7 mouse cellular contexts compared by ENCODE assay signal in genomic region chr1:75381482-75382355, GRCm38 (mm10). TPM values are rescaled to one million over a fixed set of nuclear protein-coding genes. Genes with fewer than 3 reads are reported as not detected.
DNase-seq lines count a peak whose midpoint lies in the region; ATAC-seq and TF ChIP-seq lines count a peak whose summit lies in the region.

No protein-coding gene starts in this region.

- no peaks in the 10 kb centered on the region for H3K36me3 ChIP-seq in spleen, adult 2 months (ENCODE audit: control insufficient read depth, insufficient read depth, low read length)
- H3K36me3 ChIP-seq in forebrain, embryonic 10.5 days (replicated peaks), result 0 out of 2 replicates have a peak, but pooled peaks cover 6% of the 10 kb centered on the region
- H3K36me3 ChIP-seq in intestine, embryonic 15.5 days, result no peaks in the 10 kb centered on the region

- no peak for TF ChIP-seq POLR2A in spleen, adult 2 months (IDR thresholded peaks at IDR 0.05; ENCODE audit: low read depth, low read length)

- ATAC-seq in intestine, embryonic 15.5 days, result peak; percentile 68

- H3K4me3 ChIP-seq in spleen, adult 2 months (ENCODE audit: extremely low read depth, insufficient read depth, insufficient read length), result peak overlapping the region; percentile 33; the same call in 1 of the 2 replicates
- peak overlapping the region; percentile 50 for H3K4me3 ChIP-seq in brown adipose tissue, adult 24 weeks (ENCODE audit: insufficient read depth, low read depth, low read length)
- peak overlapping the region; percentile 90 for H3K4me3 ChIP-seq in forebrain, embryonic 10.5 days
- H3K4me3 ChIP-seq in intestine, embryonic 15.5 days (replicated peaks), result peak overlapping the region; percentile 71

- 16% methylated on average over 36 of the region's 60 CpGs for WGBS in spleen, adult 2 months
- WGBS in forebrain, embryonic 10.5 days, result 2% methylated on average over 42 of the region's 60 CpGs
- 4% methylated on average over 42 of the region's 60 CpGs for WGBS in intestine, embryonic 15.5 days

- H3K4me2 ChIP-seq in intestine, embryonic 15.5 days (replicated peaks), result peak overlapping the region; percentile 93

- no peak for DNase-seq in spleen, adult 2 months (ENCODE audit: low read depth in 1 of 2, low spot score in 2 of 2)
- no peak for DNase-seq in spleen, postnatal 14 days (ENCODE audit: low spot score in 2 of 2)
- DNase-seq in forebrain, embryonic 10.5 days (ENCODE audit: extremely low spot score, low spot score), result peak; percentile 59
- DNase-seq in lung, postnatal 14 days, result peak; percentile 51
- DNase-seq in thymus, postnatal 36 days, result peak; percentile 24 to 44

- no peak for TF ChIP-seq CTCF in spleen, adult 2 months (IDR thresholded peaks at IDR 0.05; ENCODE audit: extremely low read depth, insufficient read depth, insufficient read length, insufficient replicate concordance)

- H3K9ac ChIP-seq in intestine, embryonic 15.5 days, result peak overlapping the region; percentile 70

- no peaks in the 10 kb centered on the region; the same call in 1 of the 2 replicates for H3K4me1 ChIP-seq in spleen, adult 2 months (ENCODE audit: control insufficient read depth, insufficient read depth, insufficient read length)
- no peaks in the 10 kb centered on the region for H3K4me1 ChIP-seq in brown adipose tissue, adult 24 weeks (ENCODE audit: control insufficient read depth, insufficient read depth, insufficient read length, low read length)
- H3K4me1 ChIP-seq in forebrain, embryonic 10.5 days, result peaks cover 70% of the 10 kb centered on the region
- peaks cover 25% of the 10 kb centered on the region for H3K4me1 ChIP-seq in intestine, embryonic 15.5 days (replicated peaks)

- H3K27ac ChIP-seq in spleen, adult 2 months (ENCODE audit: insufficient read depth, low read length), result peak overlapping the region; percentile 23; the same call in 1 of the 2 replicates
- H3K27ac ChIP-seq in brown adipose tissue, adult 24 weeks (replicated peaks; ENCODE audit: low read depth, low read length), result no peak overlapping the region
- peak overlapping the region; percentile 91 for H3K27ac ChIP-seq in forebrain, embryonic 10.5 days
- H3K27ac ChIP-seq in intestine, embryonic 15.5 days, result peak overlapping the region; percentile 72

- peaks cover 13% of the 10 kb centered on the region for H3K27me3 ChIP-seq in spleen, adult 2 months (ENCODE audit: control insufficient read depth, insufficient read depth, low read length)
- H3K27me3 ChIP-seq in forebrain, embryonic 10.5 days (ENCODE audit: poor library complexity, severe bottlenecking), result peaks cover 99% of the 10 kb centered on the region
- peaks cover 6% of the 10 kb centered on the region for H3K27me3 ChIP-seq in intestine, embryonic 15.5 days (replicated peaks)

- H3K9me3 ChIP-seq in forebrain, embryonic 10.5 days, result no peaks in the 10 kb centered on the region
- H3K9me3 ChIP-seq in intestine, embryonic 15.5 days, result no peaks in the 10 kb centered on the region

RNA-seq across cellular contexts. Expression of gene Speg, which starts 6.6 kb away (rescaled TPM):
- polyA plus RNA-seq in spleen, adult 2 months (2012; rRNA removed), result 14.3 and 21.2 TPM in 2 replicates
- 5.7 and 11.3 TPM in 2 replicates for polyA plus RNA-seq in brown adipose tissue, adult 24 weeks (2012; ENCODE audit: insufficient read depth, insufficient read length, missing spikeins)
- 23.2 and 29.3 TPM in 2 replicates for polyA plus RNA-seq in forebrain, embryonic 10.5 days (2016; fragmentation: Nextera tagmentation; extraction: Ambion mirVana)
- polyA plus RNA-seq in intestine, embryonic 15.5 days (2015; fragmentation: Nextera tagmentation; extraction: Ambion mirVana), result 35.6 and 39.3 TPM in 2 replicates

RNA-seq across cellular contexts. Expression of gene Des, which starts 21.6 kb away (rescaled TPM):
- polyA plus RNA-seq in spleen, adult 2 months (2012; rRNA removed), result 40.5 and 49.3 TPM in 2 replicates
- 68.8 and 75.5 TPM in 2 replicates for polyA plus RNA-seq in brown adipose tissue, adult 24 weeks (2012; ENCODE audit: insufficient read depth, insufficient read length, missing spikeins)
- 2.6 and 4.3 TPM in 2 replicates for polyA plus RNA-seq in forebrain, embryonic 10.5 days (2016; fragmentation: Nextera tagmentation; extraction: Ambion mirVana)
- polyA plus RNA-seq in intestine, embryonic 15.5 days (2015; fragmentation: Nextera tagmentation; extraction: Ambion mirVana), result 105 and 111 TPM in 2 replicates

RNA-seq across cellular contexts. Expression of gene Gmppa, which starts 54.0 kb away (rescaled TPM):
- polyA plus RNA-seq in spleen, adult 2 months (2012; rRNA removed), result 85.1 and 101 TPM in 2 replicates
- 31.6 and 47.1 TPM in 2 replicates for polyA plus RNA-seq in brown adipose tissue, adult 24 weeks (2012; ENCODE audit: insufficient read depth, insufficient read length, missing spikeins)
- polyA plus RNA-seq in forebrain, embryonic 10.5 days (2016; fragmentation: Nextera tagmentation; extraction: Ambion mirVana), result 55.9 and 60.1 TPM in 2 replicates
- 98.9 and 103 TPM in 2 replicates for polyA plus RNA-seq in intestine, embryonic 15.5 days (2015; fragmentation: Nextera tagmentation; extraction: Ambion mirVana)

Comparison
In these comparisons a context has a peak if more than half of its experiments do, and no peak if none do; other contexts are left out.
1. DNase-seq: peak in forebrain, embryonic 10.5 days (single experiment), lung, postnatal 14 days (single experiment) and thymus, postnatal 36 days (2 of 2); none in spleen, adult 2 months (0 of 2) and spleen, postnatal 14 days (0 of 2).
2. H3K4me3 ChIP-seq: peak in every context shown above with its lines; median percentile 90 in forebrain, embryonic 10.5 days; 71 in intestine, embryonic 15.5 days; 50 in brown adipose tissue, adult 24 weeks; 33 in spleen, adult 2 months.